Comparison of ENCODE assay signal across 8 mouse cellular contexts in genomic region chr11:89988936-89989589, GRCm38 (mm10). TPM values are rescaled to one million over a fixed set of nuclear protein-coding genes. Genes with fewer than 3 reads are reported as not detected.
DNase-seq lines count a peak whose midpoint lies in the region; ATAC-seq and TF ChIP-seq lines count a peak whose summit lies in the region.

No protein-coding gene starts in this region.

- WGBS in embryonic facial prominence, embryonic 14.5 days: 21% methylated on average over 8 of the region's 8 CpGs
- WGBS in heart, postnatal 0 days: 18% methylated on average over 8 of the region's 8 CpGs
- WGBS in lung, embryonic 15.5 days: 21% methylated on average over 8 of the region's 8 CpGs

- no peaks in the 10 kb centered on the region for H3K27me3 ChIP-seq in E14TG2a.4 (ENCODE audit: insufficient read depth, low read length)
- H3K27me3 ChIP-seq in embryonic facial prominence, embryonic 14.5 days (replicated peaks; ENCODE audit: control insufficient read depth, insufficient read depth, low read length): no peaks in the 10 kb centered on the region
- no peaks in the 10 kb centered on the region for H3K27me3 ChIP-seq in heart, postnatal 0 days (ENCODE audit: control insufficient read depth, insufficient read depth, low read length)
- H3K27me3 ChIP-seq in lung, embryonic 15.5 days: no peaks in the 10 kb centered on the region

- H3K4me2 ChIP-seq in embryonic facial prominence, embryonic 14.5 days (ENCODE audit: low read depth, low read length): no peak overlapping the region
- no peak overlapping the region for H3K4me2 ChIP-seq in heart, postnatal 0 days (ENCODE audit: low read depth, low read length)
- no peak overlapping the region for H3K4me2 ChIP-seq in lung, embryonic 15.5 days

- H3K36me3 ChIP-seq in E14TG2a.4 (ENCODE audit: insufficient read depth, low read length): no peaks in the 10 kb centered on the region
- H3K36me3 ChIP-seq in embryonic facial prominence, embryonic 14.5 days (ENCODE audit: control insufficient read depth, insufficient read depth, low read length): no peaks in the 10 kb centered on the region
- H3K36me3 ChIP-seq in heart, postnatal 0 days (replicated peaks; ENCODE audit: control insufficient read depth, insufficient read depth, low read length): no peaks in the 10 kb centered on the region
- no peaks in the 10 kb centered on the region for H3K36me3 ChIP-seq in lung, embryonic 15.5 days

- H3K4me1 ChIP-seq in E14TG2a.4 (replicated peaks; ENCODE audit: low read depth, low read length): peaks cover 38% of the 10 kb centered on the region
- no peaks in the 10 kb centered on the region for H3K4me1 ChIP-seq in embryonic facial prominence, embryonic 14.5 days (ENCODE audit: control insufficient read depth, insufficient read depth, low read length)
- H3K4me1 ChIP-seq in heart, postnatal 0 days (ENCODE audit: control insufficient read depth, insufficient read depth): no peaks in the 10 kb centered on the region
- peaks cover 8% of the 10 kb centered on the region for H3K4me1 ChIP-seq in lung, embryonic 15.5 days

- no peaks in the 10 kb centered on the region for H3K9me3 ChIP-seq in E14TG2a.4 (ENCODE audit: low read length)
- no peaks in the 10 kb centered on the region for H3K9me3 ChIP-seq in embryonic facial prominence, embryonic 14.5 days (ENCODE audit: control insufficient read depth, low read length)
- H3K9me3 ChIP-seq in heart, postnatal 0 days (replicated peaks; ENCODE audit: control insufficient read depth, low read length): no peaks in the 10 kb centered on the region
- H3K9me3 ChIP-seq in lung, embryonic 15.5 days: no peaks in the 10 kb centered on the region

- TF ChIP-seq EP300 in heart, postnatal 0 days (IDR thresholded peaks at IDR 0.05; ENCODE audit: low read depth): no peak

- H3K27ac ChIP-seq in embryonic facial prominence, embryonic 14.5 days (replicated peaks; ENCODE audit: low read depth, low read length): no peak overlapping the region
- no peak overlapping the region for H3K27ac ChIP-seq in heart, postnatal 0 days (ENCODE audit: low read depth)
- no peak overlapping the region for H3K27ac ChIP-seq in lung, embryonic 15.5 days

- peak; percentile 23 for TF ChIP-seq CTCF in E14TG2a.4 (conservative IDR thresholded peaks at IDR 0.05; ENCODE audit: low read length)
- TF ChIP-seq CTCF in heart, postnatal 0 days (IDR thresholded peaks at IDR 0.05; ENCODE audit: low read depth): peak; percentile 93

- no peak overlapping the region for H3K4me3 ChIP-seq in E14TG2a.4 (replicated peaks; ENCODE audit: low read length)
- no peak overlapping the region for H3K4me3 ChIP-seq in embryonic facial prominence, embryonic 14.5 days (ENCODE audit: low read depth, low read length)
- H3K4me3 ChIP-seq in heart, postnatal 0 days (ENCODE audit: low read depth, low read length): no peak overlapping the region
- H3K4me3 ChIP-seq in lung, embryonic 15.5 days: no peak overlapping the region

- H3K9ac ChIP-seq in embryonic facial prominence, embryonic 14.5 days (ENCODE audit: low read depth, low read length): no peak overlapping the region
- no peak overlapping the region for H3K9ac ChIP-seq in heart, postnatal 0 days (replicated peaks; ENCODE audit: low read depth, low read length)
- no peak overlapping the region for H3K9ac ChIP-seq in lung, embryonic 15.5 days

- peak; percentile 69 for DNase-seq in adrenal gland, postnatal 25 days
- DNase-seq in embryonic facial prominence, embryonic 14.5 days (ENCODE audit: low spot score): peak; percentile 91
- DNase-seq in heart, postnatal 0 days (ENCODE audit: low spot score): peak; percentile 86
- peak; percentile 82 to 85 for DNase-seq in kidney, postnatal 4 days
- peak; percentile 47 for DNase-seq in ovary, postnatal 36 days (ENCODE audit: low spot score)
- peak; percentile 44 to 63 for DNase-seq in urinary bladder, postnatal 36 days (ENCODE audit: low spot score in 2 of 2)

- ATAC-seq in embryonic facial prominence, embryonic 14.5 days (ENCODE audit: low read depth): peak; percentile 75
- peak; percentile 49 for ATAC-seq in heart, postnatal 0 days (ENCODE audit: insufficient read depth, low read depth)
- ATAC-seq in lung, embryonic 15.5 days (ENCODE audit: borderline replicate concordance, extremely low read depth, low FRiP score, low TSS enrichment): 0 out of 2 replicates have a peak, but pooled peaks have one; percentile 28

RNA-seq across cellular contexts. Expression of gene Pctp, which starts 13.6 kb away (rescaled TPM):
- 7.9 and 9.9 TPM in 2 replicates for total RNA-seq in adrenal gland, postnatal 25 days (2021)
- polyA plus RNA-seq in embryonic facial prominence, embryonic 14.5 days (2014; fragmentation: Nextera tagmentation; extraction: Ambion mirVana): 1.9 and 3.0 TPM in 2 replicates
- 5.1 and 5.6 TPM in 2 replicates for total RNA-seq in heart, postnatal 0 days (2014; rRNA removed; ENCODE audit: low replicate concordance)
- polyA plus RNA-seq in heart, postnatal 0 days (2015; fragmentation: Nextera tagmentation; extraction: Ambion mirVana): 5.7 and 6.5 TPM in 2 replicates
- polyA plus RNA-seq in lung, embryonic 15.5 days (2015; fragmentation: Nextera tagmentation; extraction: Ambion mirVana): 10.8 and 11.6 TPM in 2 replicates

RNA-seq across cellular contexts. Expression of gene Tmem100, which starts 41.1 kb away (rescaled TPM):
- 2.0 and 2.8 TPM in 2 replicates for total RNA-seq in adrenal gland, postnatal 25 days (2021)
- 29.7 and 32.3 TPM in 2 replicates for polyA plus RNA-seq in embryonic facial prominence, embryonic 14.5 days (2014; fragmentation: Nextera tagmentation; extraction: Ambion mirVana)
- total RNA-seq in heart, postnatal 0 days (2014; rRNA removed; ENCODE audit: low replicate concordance): 12.6 and 14.6 TPM in 2 replicates
- polyA plus RNA-seq in heart, postnatal 0 days (2015; fragmentation: Nextera tagmentation; extraction: Ambion mirVana): 16.1 and 18.3 TPM in 2 replicates
- 22.4 and 26.6 TPM in 2 replicates for polyA plus RNA-seq in lung, embryonic 15.5 days (2015; fragmentation: Nextera tagmentation; extraction: Ambion mirVana)
